Mouse (Mus musculus): ENCODE results near the gene Mras. TPM values are rescaled to one million over a fixed set of nuclear protein-coding genes. Genes with fewer than 3 reads are reported as not detected.

Mras gene
- polyA plus RNA-seq, 1 experiment from 2014 or later = 38.2 TPM

DNA sequence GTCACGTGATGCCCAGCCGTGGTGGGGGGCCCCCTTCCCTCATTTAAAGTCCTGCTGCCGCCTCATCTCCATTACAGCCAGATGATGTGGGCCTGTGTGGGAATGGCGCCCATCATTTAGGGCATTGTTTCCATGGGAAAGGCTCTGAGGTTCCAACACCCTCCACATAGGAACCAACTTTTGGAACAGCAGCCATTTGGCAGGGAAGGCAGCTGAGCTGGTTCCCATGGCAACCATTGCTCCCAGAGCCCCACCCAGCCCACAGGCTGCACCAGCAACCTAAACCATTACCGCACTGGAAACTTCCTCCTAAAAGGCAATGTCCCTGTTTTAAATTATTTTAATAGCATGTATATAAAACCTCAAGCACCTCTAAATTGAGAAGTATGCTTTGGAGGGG is 18.8 kb downstream of the Mras start:
- ATAC-seq = no peak
- in situ Hi-C loops (cut with MboI; ENCODE audit: low pct_unique_long_range_greater_than_20kb) = no loop called here
- ChIA-PET POLR2A (no interaction called here), CTCF (interaction anchor here (0.5 to 0.7 kb wide), 2 partner anchors 15 to 1224 kb away, joined by 3 read pairs; no protein-coding TSS in a partner anchor)
- no peak for DNase-seq (ENCODE audit: low read depth, low spot score)
- no peaks in the 10 kb centered on the region for H3K27me3 ChIP-seq
- no peak for TF ChIP-seq CTCF (IDR thresholded peaks at IDR 0.05)

DNA sequence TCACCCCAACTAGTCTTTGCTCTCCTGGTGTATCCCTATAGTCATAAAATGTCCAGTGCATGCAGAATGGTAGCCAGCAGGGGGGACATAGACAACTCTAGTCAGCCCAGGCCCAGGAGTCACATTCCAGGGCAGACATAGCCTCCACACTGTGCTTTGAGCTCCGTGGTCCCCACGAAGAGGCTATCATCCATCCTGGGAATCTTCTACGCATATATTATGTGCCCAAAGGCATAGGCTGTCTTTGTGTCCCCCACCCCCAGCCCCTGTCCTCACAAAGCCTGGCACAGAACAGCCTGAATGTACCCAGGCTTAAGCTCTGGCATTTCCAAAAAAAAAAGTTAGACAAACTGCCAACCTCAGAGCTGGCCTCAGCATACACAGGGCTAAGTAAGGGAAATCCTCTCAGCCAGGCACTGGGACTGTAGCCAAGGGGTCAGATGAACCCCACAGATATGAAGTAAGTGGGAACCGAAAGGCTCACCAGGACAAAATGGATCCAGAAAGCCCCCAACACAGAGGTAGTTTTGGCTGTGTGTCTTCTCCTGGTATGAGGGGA is 19.8 kb downstream of the Mras start:
- ChIA-PET POLR2A (no interaction called here), CTCF (no interaction called here)
- no peak for TF ChIP-seq CTCF (IDR thresholded peaks at IDR 0.05)
- no peak for DNase-seq (ENCODE audit: low read depth, low spot score)
- in situ Hi-C loops (cut with MboI; ENCODE audit: low pct_unique_long_range_greater_than_20kb) = no loop called here
- no peaks in the 10 kb centered on the region for H3K27me3 ChIP-seq
- peak; percentile 15 for ATAC-seq

DNA sequence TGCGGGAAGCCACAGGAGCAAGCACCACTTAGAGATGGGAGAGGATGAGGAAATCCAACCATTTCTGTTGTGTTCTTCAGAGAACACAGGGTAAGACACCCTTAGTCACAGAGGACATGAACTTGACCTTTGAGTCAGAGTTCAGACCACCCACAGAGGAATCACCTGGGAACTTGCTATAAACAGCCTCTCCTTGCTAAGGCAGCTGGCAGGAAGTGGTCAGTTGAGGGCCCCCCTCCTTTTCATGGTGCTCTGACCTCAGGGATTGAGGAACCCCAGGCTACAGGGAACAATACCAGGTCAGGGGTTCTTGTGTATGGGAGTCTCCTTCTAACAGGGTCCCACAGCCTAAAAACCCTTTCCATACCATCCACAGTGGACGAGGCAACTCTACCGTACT is 20.4 kb downstream of the Mras start:
- TF ChIP-seq CTCF (IDR thresholded peaks at IDR 0.05) = no peak
- POLR2A ChIA-PET = no interaction called here
- CTCF ChIA-PET = interaction anchor here (1.4 kb wide), 1 partner anchor 27 kb away, joined by 6 read pairs; no protein-coding TSS in a partner anchor
- DNase-seq (ENCODE audit: low read depth, low spot score) (no peak), ATAC-seq (no peak)
- no peaks in the 10 kb centered on the region for H3K27me3 ChIP-seq
- in situ Hi-C loops (cut with MboI; ENCODE audit: low pct_unique_long_range_greater_than_20kb) = no loop called here

DNA sequence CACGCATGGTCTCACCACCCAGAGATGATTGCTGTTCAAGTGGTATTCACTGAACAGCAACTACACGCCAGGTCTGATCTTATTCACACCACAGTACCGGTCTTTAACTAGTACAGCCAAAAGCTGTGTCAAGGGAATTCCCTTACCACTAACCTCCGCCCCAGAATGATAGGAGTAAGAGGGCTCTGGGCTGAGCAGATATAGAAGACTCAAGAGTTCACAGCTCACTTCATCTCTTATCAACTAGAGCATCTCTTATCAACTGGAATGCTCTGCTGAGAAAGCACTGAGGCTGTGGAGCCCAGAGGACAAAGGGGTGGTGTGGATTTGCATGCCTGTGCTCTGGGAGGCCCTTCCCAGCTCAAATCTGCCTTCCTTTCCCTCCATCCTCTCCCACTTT is 25.4 kb downstream of the Mras start:
- CTCF ChIA-PET = no interaction called here
- TF ChIP-seq CTCF (IDR thresholded peaks at IDR 0.05) = no peak
- ATAC-seq = no peak
- DNase-seq (ENCODE audit: low read depth, low spot score) = no peak
- H3K27me3 ChIP-seq = no peaks in the 10 kb centered on the region
- POLR2A ChIA-PET = no interaction called here
- in situ Hi-C loops (cut with MboI; ENCODE audit: low pct_unique_long_range_greater_than_20kb) = no loop called here

DNA sequence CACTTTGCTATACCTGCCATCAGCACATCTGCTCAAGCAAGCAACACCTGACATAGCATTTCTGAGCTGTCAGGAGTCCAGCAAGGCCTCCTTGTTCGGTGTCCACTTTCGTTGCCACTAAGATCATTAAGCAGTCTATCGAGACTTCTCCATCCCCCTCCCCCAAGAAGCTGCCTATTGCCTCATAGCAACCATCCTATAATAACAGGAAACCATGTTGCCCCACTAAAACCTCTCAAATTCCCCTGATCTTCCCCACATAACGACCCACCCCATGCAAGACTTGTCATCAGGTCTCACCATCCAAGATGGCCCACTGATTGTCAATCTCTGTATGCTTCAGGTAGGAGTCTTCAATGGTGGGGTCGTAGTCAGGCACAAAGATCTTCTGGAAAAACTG is 26.1 kb downstream of the Mras start:
- DNase-seq (ENCODE audit: low read depth, low spot score) = no peak
- ChIA-PET CTCF (no interaction called here), POLR2A (no interaction called here)
- TF ChIP-seq CTCF (IDR thresholded peaks at IDR 0.05) = no peak
- ATAC-seq = no peak
- H3K27me3 ChIP-seq = no peaks in the 10 kb centered on the region
- in situ Hi-C loops (cut with MboI; ENCODE audit: low pct_unique_long_range_greater_than_20kb) = no loop called here

DNA sequence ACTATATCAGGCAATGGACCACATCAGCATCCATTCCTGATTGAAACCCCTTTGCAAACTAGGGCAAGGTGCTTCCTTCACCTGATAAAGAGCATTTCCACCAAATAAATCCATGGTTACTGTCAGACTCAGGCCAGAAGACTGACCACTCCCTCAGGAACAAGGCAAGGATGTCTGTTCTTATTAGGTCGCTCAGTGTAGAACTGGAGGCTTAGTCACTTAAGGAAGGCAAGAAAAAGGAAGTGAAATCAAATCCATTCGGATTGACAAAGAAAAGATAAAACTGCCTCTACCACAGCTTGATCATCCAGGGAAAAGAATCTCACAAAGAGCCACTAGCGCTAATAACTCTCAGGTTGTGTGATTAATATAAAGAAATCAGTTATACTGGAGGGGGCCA is 27.9 kb downstream of the Mras start:
- POLR2A ChIA-PET = no interaction called here

DNA sequence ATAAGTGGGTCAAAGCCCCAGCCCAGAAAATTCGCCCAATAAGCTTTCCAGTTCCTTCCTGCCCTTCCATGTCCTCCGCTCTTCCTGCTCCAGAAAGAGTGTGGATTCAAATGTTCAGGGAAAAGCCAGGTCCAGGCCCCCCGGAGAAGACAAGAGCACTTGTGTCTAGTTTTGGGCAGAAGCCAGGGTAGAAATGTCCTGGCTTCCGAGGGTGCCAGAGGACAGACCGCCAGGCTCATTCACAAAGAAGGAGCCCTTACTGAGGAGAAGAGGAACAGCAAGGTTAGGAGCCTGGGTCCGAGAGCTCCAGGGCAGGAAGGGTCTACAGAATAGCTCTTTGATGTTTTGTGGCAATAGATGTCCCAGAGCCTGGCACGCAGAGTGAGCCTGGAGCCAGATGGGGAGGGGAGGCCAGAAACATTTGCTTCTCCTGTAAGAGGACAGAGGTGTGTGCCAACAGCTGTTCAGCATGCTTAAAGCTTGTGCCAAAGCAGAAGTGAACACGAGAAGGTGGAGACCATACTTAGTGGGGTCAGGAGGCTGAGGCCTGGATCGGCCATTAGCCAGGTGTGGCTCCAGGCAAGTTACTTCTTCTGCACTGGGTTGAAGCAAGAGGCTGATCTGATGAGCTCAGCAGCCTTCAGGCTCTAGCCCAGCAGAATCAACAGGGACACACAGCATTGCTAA is 35.8 kb downstream of the Mras start:
- in situ Hi-C loops (cut with MboI; ENCODE audit: low pct_unique_long_range_greater_than_20kb) = no loop called here
- TF ChIP-seq CTCF (IDR thresholded peaks at IDR 0.05) = no peak
- H3K27me3 ChIP-seq = no peaks in the 10 kb centered on the region
- ATAC-seq (no peak), DNase-seq (ENCODE audit: low read depth, low spot score) (no peak)
- POLR2A ChIA-PET = no interaction called here
- CTCF ChIA-PET = interaction anchor here (1.1 kb wide), 1 partner anchor 11 kb away, joined by 3 read pairs; no protein-coding TSS in a partner anchor

More for the DNA sequence above, 27.9 kb downstream of the Mras start:
- TF ChIP-seq CTCF (IDR thresholded peaks at IDR 0.05) = no peak
- CTCF ChIA-PET = no interaction called here
- in situ Hi-C loops (cut with MboI; ENCODE audit: low pct_unique_long_range_greater_than_20kb) = no loop called here
- H3K27me3 ChIP-seq = no peaks in the 10 kb centered on the region
- no peak for ATAC-seq
- DNase-seq (ENCODE audit: low read depth, low spot score) = no peak

DNA sequence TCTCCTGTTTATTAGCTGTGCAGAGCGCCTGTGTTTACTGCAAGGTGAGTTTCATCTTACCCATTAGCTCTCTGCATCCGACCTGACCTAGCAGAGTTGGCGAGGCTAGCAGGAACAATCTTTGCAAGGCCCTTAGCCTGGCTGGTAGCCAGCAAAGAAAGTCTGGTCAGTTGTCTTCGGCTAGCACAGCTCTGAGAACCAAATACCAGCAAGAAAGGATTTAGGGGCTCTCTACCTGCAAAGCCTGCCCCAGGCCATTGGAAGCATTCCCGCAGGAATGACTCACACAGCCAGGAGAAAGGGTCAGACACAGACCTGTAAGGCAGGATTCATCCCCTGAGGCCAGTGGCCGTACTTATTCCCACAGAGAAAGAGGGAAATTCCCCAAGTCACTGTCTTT is 36.4 kb downstream of the Mras start:
- ChIA-PET POLR2A (no interaction called here), CTCF (interaction anchor here (1.1 kb wide), 1 partner anchor 11 kb away, joined by 3 read pairs; no protein-coding TSS in a partner anchor)
- ATAC-seq (peak; percentile 68), DNase-seq (ENCODE audit: low read depth, low spot score) (peak; percentile 60)
- in situ Hi-C loops (cut with MboI; ENCODE audit: low pct_unique_long_range_greater_than_20kb) = no loop called here
- TF ChIP-seq CTCF (IDR thresholded peaks at IDR 0.05) = no peak
- no peaks in the 10 kb centered on the region for H3K27me3 ChIP-seq

DNA sequence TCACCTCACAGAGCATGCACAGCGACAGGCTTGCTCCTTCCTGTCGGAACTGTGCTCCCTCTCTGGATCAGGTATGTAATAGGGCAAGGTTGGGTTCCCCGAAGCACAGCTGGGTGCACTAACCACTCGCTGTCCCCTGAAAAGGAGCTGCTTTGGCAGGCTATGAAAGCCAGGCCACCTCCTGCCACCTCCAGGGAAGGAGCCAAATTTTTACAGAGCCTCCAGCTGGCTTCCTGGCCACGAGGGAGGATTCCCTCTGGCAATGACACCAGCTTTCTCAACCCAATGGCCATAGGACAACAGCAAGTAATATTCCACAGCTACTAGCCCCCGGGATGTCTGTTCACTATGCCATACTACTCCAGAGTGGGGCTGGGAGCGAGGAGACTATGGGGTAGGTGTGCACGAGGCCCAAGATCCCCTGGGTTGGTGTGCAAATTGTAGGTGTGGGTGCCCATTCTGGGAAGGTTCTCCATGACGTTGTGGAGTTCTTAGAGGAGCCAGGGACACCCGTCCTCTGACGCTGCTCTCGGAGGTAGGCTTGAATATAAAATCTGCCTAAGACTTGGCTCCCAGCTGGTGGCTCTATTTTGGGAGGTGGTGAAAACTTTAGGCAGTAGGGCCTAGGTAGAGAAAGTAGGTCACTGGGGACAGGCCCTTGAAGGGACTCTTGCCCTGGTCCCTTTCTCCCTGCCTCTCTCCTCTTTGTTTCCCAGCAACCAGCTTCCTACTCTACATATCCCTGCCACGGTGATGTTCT is 39.9 kb downstream of the Mras start:
- no peak for DNase-seq (ENCODE audit: low read depth, low spot score)
- no peak for TF ChIP-seq CTCF (IDR thresholded peaks at IDR 0.05)
- CTCF ChIA-PET = no interaction called here
- ATAC-seq = no peak
- H3K27me3 ChIP-seq = no peaks in the 10 kb centered on the region
- POLR2A ChIA-PET = no interaction called here
- in situ Hi-C loops (cut with MboI; ENCODE audit: low pct_unique_long_range_greater_than_20kb) = no loop called here

DNA sequence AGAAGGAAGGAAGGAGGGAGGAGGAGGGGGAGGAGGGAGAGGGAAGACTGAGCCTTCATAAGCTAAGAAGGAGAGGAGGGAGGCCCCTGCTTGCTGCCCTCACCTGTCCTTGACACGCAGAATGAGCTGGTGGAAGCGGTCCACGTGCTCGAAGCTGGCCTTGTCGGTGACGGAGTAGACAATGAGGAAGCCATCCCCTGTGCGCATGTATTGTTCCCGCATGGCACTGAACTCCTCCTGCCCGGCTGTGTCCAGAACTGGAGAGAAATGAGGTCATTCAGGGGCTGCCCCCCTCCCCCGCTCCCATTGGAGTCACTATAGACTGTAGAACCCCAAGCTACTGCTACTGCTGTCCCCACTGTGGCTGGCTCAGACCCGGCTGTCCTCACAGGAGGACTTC is 42.8 kb downstream of the Mras start:
- DNase-seq (ENCODE audit: low read depth, low spot score) = no peak
- no peaks in the 10 kb centered on the region for H3K27me3 ChIP-seq
- CTCF ChIA-PET = no interaction called here
- POLR2A ChIA-PET = no interaction called here
- TF ChIP-seq CTCF (IDR thresholded peaks at IDR 0.05) = no peak
- no peak for ATAC-seq
- in situ Hi-C loops (cut with MboI; ENCODE audit: low pct_unique_long_range_greater_than_20kb) = no loop called here

DNA sequence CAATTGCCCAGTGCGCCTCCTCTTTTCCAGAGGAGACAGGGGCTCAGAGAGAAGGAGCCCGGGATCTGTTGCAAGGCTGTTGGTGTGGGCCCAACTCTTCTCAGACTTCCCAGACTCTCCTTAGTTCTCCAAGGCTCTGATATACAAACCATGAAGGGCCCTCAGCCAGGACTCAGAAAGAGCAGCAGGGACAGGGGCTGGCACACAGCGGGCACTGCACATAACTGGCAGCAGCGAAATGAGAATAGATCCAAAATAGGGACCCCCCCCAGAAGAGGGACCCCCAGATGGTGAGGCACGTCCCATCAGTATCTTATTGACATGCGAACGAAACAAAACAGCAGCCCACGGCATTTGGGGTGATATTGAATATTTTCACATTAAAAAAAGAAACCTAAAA is 44.0 kb downstream of the Mras start:
- ATAC-seq = no peak
- no peak for TF ChIP-seq CTCF (IDR thresholded peaks at IDR 0.05)
- no peaks in the 10 kb centered on the region for H3K27me3 ChIP-seq
- DNase-seq (ENCODE audit: low read depth, low spot score) = no peak
- in situ Hi-C loops (cut with MboI; ENCODE audit: low pct_unique_long_range_greater_than_20kb) = no loop called here
- ChIA-PET POLR2A (no interaction called here), CTCF (no interaction called here)
